In genomic region chr13:95189111-95189510, GRCm38 (mm10) we compare ENCODE assay signal across 24 mouse cellular contexts.
DNase-seq lines count a peak whose midpoint lies in the region; ATAC-seq lines count a peak whose summit lies in the region.
"Had no signal": no experiment of that assay in that cellular context is flagged by ENCODE, and none has a peak within 500 bp of the region (broad histone marks: within the 10 kb centered on the region; RNA-seq: fewer than 3 reads in every experiment).

No protein-coding gene starts in this region.

- H3K4me1 ChIP-seq in midbrain, embryonic 11.5 days (ENCODE audit: control insufficient read depth, insufficient read depth, low read length), result peaks cover 4% of the 10 kb centered on the region; the same call in 1 of the 2 replicates
- H3K4me1 ChIP-seq in midbrain, embryonic 13.5 days (replicated peaks), result peaks cover 11% of the 10 kb centered on the region
- H3K4me1 ChIP-seq: embryonic facial prominence, embryonic 12.5 days; embryonic facial prominence, embryonic 15.5 days had no signal

- no peak for ATAC-seq in midbrain, embryonic 11.5 days (ENCODE audit: low FRiP score)
- ATAC-seq in midbrain, embryonic 13.5 days, result no peak
- ATAC-seq: activated CD4-positive, CD25-positive, alpha-beta regulatory T cell, adult 4 months; forebrain, embryonic 15.5 days; intestine, postnatal 0 days had no signal

- peak; percentile 61 for DNase-seq in adrenal gland, adult 8-10 months
- DNase-seq in adrenal gland, adult 18-20 months (ENCODE audit: low spot score in 2 of 2), result no peak
- peak; percentile 33 for DNase-seq in midbrain, embryonic 11.5 days (ENCODE audit: low spot score, missing footprints)
- peak; percentile 35 to 60 for DNase-seq in adrenal gland, postnatal 36 days
- no peak for DNase-seq in thymus, postnatal 0 days (ENCODE audit: low spot score)
- no peak for DNase-seq in left cerebral cortex, postnatal 25 days (ENCODE audit: low spot score in 2 of 2)
- DNase-seq: B cell, adult 2 months; cerebellum, adult 11 months; cerebellum, adult 2 months; cerebellum, adult 9-11 months; cerebellum, postnatal 25 days; gastrocnemius, postnatal 25 days had no signal

- H3K4me2 ChIP-seq in midbrain, embryonic 11.5 days, result no peak overlapping the region
- H3K4me2 ChIP-seq in midbrain, embryonic 13.5 days (replicated peaks), result no peak overlapping the region
- H3K4me2 ChIP-seq: embryonic facial prominence, embryonic 12.5 days; embryonic facial prominence, embryonic 15.5 days; forebrain, embryonic 12.5 days; forebrain, embryonic 15.5 days; heart, embryonic 11.5 days; hindbrain, embryonic 12.5 days; hindbrain, embryonic 15.5 days had no signal

- WGBS in midbrain, embryonic 11.5 days, result 87% methylated on average over 2 of the region's 2 CpGs
- 92% methylated on average over 2 of the region's 2 CpGs for WGBS in midbrain, embryonic 13.5 days

- no peak overlapping the region for H3K9ac ChIP-seq in midbrain, embryonic 11.5 days (ENCODE audit: low read length)
- no peak overlapping the region for H3K9ac ChIP-seq in midbrain, embryonic 13.5 days (replicated peaks)
- H3K9ac ChIP-seq: embryonic facial prominence, embryonic 12.5 days; embryonic facial prominence, embryonic 15.5 days; forebrain, embryonic 12.5 days; forebrain, embryonic 15.5 days; hindbrain, embryonic 12.5 days; hindbrain, embryonic 15.5 days had no signal

- no peak overlapping the region for H3K27ac ChIP-seq in midbrain, embryonic 11.5 days (ENCODE audit: low read depth, low read length)
- no peak overlapping the region for H3K27ac ChIP-seq in midbrain, embryonic 13.5 days
- H3K27ac ChIP-seq: embryonic facial prominence, embryonic 12.5 days; embryonic facial prominence, embryonic 15.5 days; forebrain, embryonic 12.5 days; forebrain, embryonic 15.5 days; hindbrain, embryonic 12.5 days; hindbrain, embryonic 15.5 days had no signal

- no peaks in the 10 kb centered on the region for H3K27me3 ChIP-seq in midbrain, embryonic 11.5 days (ENCODE audit: control insufficient read depth, insufficient read depth, low read length)
- H3K27me3 ChIP-seq in midbrain, embryonic 13.5 days, result no peaks in the 10 kb centered on the region
- H3K27me3 ChIP-seq: CH12.LX; embryonic facial prominence, embryonic 12.5 days; embryonic facial prominence, embryonic 15.5 days; forebrain, embryonic 15.5 days; hindbrain, embryonic 12.5 days; hindbrain, embryonic 15.5 days had no signal

- H3K36me3 ChIP-seq in midbrain, embryonic 11.5 days (ENCODE audit: control insufficient read depth, insufficient read depth, low read length), result no peaks in the 10 kb centered on the region
- no peaks in the 10 kb centered on the region for H3K36me3 ChIP-seq in midbrain, embryonic 13.5 days
- H3K36me3 ChIP-seq: embryonic facial prominence, embryonic 12.5 days; embryonic facial prominence, embryonic 15.5 days; forebrain, embryonic 12.5 days; forebrain, embryonic 15.5 days; G1E; hindbrain, embryonic 12.5 days; hindbrain, embryonic 15.5 days had no signal

- no peak overlapping the region for H3K4me3 ChIP-seq in midbrain, embryonic 11.5 days (ENCODE audit: low read depth, low read length)
- H3K4me3 ChIP-seq in midbrain, embryonic 13.5 days (replicated peaks), result no peak overlapping the region
- H3K4me3 ChIP-seq: embryonic facial prominence, embryonic 12.5 days; embryonic facial prominence, embryonic 15.5 days; forebrain, embryonic 12.5 days; forebrain, embryonic 15.5 days; hindbrain, embryonic 12.5 days; hindbrain, embryonic 15.5 days had no signal

- intact Hi-C loops in left cerebral cortex, postnatal 25 days (cut with DNase I), result no loop called here

- no peaks in the 10 kb centered on the region for H3K9me3 ChIP-seq in midbrain, embryonic 11.5 days (ENCODE audit: control insufficient read depth, low read length)
- no peaks in the 10 kb centered on the region for H3K9me3 ChIP-seq in midbrain, embryonic 13.5 days
- H3K9me3 ChIP-seq: embryonic facial prominence, embryonic 12.5 days; embryonic facial prominence, embryonic 15.5 days; forebrain, embryonic 12.5 days; forebrain, embryonic 15.5 days; G1E; hindbrain, embryonic 12.5 days; hindbrain, embryonic 15.5 days had no signal

Comparison
In these comparisons a context has a peak if more than half of its experiments do, and no peak if none do; other contexts are left out.
1. DNase-seq: peak in adrenal gland, adult 8-10 months (single experiment), midbrain, embryonic 11.5 days (single experiment) and adrenal gland, postnatal 36 days (2 of 2); none in adrenal gland, adult 18-20 months (0 of 2), thymus, postnatal 0 days (single experiment) and left cerebral cortex, postnatal 25 days (0 of 2).